Mouse (Mus musculus) megakaryocyte progenitor cell, adult 5-6 weeks (primary cell): ENCODE data around the gene Gm17087. TPM values are rescaled to one million over a fixed set of nuclear protein-coding genes. Genes with fewer than 3 reads are reported as not detected.

ENCODE experiments used
- ATAC-seq: replicated peaks from 2 replicates; pipeline ENCODE4 v1.8.0; 2016; ENCODE audit warnings: mild to moderate bottlenecking, moderate TSS enrichment, inconsistent platforms; ENCODE audit not compliant: poor library complexity
- total RNA-seq, 2 experiments: library from RNA; stranded (forward) in 1 of 2; stranded (reverse) in 1 of 2; fragments of 157-497, 149-512 nt in 1 of 2; fragments of 200-1000 nt in 1 of 2; gene quantifications; 2 replicates each; pipeline versions ENCODE4 v1.2.3 to v1.2.4; 2015 to 2017

The Gm17087 gene
- total RNA-seq (2015) (not detected in 2 replicates), total RNA-seq (2017) (not detected in 2 replicates)

DNA sequence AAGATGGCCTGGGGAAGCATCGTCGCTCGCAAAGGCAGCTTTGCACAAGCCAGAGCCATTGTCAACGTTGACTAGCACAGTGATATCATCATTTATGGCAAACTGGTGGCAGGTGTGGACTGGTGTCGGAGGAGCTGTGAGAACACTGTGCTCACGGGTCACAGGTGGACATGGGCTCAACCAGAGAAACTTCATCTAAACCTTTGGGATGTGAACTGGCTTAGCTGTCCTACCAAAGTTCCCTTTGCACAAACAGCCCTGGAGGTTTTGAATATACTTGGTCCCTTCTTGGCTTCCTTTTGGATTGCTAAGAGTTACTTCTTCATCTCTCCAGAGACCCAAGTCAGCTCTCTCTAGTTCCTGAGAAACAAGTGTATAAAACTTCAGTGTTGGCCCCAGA, at the start of gene Gm17087:
Gene Gm17087 (minus strand): TSS at position 101 of the 400 bp plus-strand sequence.
- no peak for ATAC-seq

DNA sequence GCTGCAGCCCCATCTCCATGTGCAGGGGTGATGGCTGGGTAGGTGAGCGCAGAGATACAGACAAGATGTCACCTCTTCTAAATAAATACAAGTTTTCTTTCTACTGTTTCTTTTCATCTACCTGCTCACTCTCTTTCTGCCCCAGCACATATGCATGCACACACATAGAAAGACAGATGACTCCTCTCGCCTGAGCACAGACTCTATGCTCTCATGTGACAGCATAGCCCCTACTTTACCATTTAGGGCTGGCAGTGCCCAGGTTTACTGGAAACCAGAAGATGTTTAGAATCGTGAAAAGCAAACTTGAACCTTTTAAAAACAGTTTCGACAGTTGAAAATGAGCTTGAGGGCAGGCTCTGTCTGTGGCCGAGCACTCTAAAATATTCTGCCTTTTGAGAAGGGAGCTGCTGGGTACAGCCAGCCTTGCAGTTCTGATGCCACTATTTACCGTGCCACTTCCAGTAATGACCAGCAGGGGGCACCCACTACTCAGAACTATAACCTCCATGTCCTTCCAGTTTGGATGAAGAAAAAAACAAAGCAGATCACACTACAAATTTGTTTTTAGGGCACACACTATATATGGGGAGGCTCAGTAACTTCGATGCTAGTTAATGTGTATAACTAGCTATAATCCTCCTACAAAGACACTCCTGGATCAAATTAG, 47.3 kb upstream of the Gm17087 start:
- ATAC-seq = peak; percentile 89

DNA sequence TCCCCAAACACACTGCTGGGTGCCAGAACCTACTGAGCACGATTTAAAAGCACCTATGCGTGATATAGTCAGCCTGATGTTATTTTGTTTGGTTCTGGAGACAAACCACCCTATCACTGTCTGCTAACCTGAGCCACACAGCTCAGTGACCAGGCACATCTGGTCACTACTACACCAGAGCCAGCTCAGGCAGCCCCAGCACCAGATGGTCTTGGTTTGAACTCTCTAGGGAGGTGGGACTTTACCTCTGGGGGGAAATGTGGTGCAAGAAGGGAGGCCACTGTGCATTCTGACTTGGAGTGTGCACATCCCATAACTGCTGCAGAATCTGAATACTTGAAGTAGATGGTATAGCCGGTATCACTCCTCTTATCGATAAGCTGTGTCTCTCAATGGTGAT, 45.2 kb upstream of the Gm17087 start:
- ATAC-seq = no peak

DNA sequence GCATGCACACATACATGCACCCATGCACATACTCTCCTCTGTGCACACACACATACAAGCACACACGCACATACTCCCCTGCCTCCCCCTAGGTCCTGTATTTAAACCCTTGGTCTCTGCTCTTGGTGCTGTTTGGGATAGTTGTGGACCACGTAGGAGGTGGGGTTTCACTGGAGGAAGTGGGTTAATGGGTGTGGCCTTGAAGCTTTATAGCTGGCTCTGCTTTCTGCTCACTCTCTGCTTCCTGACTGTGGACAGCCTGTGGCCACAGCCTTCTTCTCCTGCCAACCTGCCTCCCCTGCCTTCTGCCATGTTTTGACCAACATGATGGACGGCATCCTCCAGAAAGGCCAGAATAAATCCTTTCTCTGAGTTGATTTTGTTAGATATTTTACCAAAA, 39.9 kb upstream of the Gm17087 start:
- peak; percentile 44 for ATAC-seq

DNA sequence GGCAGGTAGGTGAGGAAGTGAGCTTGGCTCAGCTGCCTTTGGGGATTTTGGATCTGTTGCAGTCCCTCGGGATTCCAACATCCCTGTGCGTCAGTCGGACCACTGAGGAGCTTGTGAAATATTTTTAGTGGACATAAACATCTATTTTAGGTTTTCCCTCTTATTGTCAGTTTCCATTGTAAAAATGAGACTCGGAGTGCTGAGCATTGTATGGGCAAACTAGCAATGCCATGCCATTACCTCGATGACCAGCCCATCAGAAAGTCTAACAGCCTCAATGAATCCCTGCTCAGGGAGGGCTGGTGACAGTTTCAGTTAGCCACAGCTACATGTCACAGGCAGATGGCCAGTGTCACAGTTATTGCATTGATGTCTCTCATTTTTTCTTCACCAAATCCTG, 39.2 kb upstream of the Gm17087 start:
- no peak for ATAC-seq

DNA sequence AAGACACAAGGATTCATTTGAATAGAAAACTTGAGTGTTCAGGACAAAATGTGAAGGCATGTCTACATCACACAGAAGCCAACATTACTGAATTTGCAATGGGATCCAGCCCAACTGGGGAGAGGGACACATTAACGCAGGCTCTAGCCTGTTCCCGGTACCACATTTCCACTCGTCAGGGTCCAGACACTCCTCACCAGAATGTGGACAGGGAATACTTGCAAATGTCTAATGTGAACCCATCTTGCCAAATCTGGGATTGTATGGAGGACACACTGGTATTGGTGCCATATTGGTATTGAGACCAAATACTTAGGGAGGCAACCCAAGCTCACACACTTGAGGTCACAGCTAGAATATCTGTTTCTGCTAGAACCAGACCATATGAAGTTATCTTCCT, 36.2 kb upstream of the Gm17087 start:
- no peak for ATAC-seq

DNA sequence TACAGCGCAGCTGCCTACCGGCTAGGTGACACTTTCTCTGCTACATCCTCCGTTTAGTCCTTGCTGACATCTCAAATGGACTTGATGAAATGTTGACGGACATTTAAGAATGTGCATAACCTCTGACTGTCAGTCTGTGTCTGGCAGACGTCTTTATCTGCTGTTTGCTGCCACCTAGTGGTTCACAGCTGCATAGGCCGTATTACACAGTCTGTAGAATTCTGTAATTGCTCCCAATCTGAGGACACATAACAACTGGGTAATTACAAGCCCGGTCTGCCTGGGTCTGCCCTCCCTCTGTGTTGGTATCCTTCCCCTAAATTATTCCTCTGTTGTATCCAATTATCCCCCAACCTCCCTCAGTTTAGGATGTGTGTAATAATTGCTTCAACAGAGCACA, 31.0 kb upstream of the Gm17087 start:
- ATAC-seq = peak; percentile 93

DNA sequence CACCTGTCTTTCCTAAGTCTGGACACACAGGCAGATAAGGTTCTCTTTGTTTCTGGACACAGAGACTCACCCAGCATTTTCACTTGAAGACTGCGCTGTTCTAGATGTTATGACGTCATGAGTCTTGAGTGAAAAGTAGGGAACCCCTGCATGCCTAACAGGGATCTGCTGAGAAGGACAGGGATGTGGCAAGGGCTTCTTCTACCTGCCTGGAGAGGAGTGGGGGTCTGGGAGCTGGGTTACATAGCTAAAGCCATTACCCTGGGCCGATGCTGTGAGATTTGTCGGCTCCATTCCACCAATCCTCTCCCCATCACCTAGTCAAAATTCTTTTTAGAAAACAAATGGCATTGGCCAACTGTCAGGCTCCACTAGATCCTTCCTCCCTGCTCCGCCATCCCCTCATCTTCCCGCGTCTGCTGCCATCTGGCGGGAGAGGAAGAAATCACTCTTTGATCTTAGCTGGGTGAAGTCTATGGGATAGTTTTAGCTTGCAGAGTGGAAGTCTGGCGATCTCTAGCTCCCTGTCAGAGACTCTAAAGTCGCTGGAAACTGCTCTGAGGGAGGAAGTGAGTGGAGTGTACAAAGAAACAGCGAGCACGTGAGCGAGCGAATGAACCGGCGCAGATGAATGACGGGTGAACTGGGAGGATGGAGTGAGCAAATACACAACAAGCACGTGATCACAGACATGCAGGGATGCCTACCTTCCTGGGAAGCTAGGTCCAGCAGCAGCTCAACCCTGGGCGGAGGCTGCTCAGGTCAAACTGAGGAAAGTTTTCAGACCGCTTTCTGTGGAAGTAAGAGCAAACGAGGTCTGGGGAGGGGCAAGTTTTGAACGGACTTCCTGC, 25.9 kb upstream of the Gm17087 start:
- ATAC-seq = peak; percentile 96

DNA sequence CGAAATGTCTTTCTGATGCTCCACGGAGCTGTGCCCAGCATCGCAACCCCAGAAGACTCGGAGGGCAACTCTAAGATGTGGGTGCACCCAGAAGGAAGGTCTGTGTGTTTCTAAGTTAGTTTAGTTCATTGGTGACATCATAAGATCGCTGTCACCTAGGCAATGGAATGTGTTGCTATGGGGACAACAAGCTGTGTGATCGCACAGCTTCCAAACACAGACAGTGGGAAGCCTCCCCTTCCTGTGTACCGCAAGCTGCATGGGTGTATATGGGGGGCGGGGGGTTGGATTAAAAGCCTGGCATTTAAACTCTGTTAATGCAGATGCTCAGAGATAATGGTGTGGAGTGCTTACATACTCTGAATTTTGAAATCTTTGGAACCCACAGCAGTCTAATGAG, 14.8 kb upstream of the Gm17087 start:
- ATAC-seq = no peak

DNA sequence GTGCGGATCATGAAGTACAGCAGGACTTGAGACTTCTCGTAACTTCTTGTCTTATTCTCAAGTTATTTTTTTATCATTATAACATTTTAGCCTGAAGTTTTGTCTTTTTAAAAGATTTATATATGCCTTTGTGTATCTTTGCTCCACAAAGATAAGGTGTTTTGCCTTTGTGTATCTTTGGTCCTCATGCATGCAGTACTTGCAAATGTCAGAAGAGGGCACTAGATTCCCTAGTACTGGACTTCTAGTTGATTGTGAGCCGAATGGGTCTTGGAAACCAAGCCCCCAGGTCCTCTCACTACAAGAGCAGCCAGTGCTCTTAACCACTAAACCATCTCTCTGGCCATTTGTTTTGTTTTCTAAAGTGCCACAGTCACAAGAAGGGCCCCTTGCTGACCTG, 13.6 kb upstream of the Gm17087 start:
- peak; percentile 65 for ATAC-seq

DNA sequence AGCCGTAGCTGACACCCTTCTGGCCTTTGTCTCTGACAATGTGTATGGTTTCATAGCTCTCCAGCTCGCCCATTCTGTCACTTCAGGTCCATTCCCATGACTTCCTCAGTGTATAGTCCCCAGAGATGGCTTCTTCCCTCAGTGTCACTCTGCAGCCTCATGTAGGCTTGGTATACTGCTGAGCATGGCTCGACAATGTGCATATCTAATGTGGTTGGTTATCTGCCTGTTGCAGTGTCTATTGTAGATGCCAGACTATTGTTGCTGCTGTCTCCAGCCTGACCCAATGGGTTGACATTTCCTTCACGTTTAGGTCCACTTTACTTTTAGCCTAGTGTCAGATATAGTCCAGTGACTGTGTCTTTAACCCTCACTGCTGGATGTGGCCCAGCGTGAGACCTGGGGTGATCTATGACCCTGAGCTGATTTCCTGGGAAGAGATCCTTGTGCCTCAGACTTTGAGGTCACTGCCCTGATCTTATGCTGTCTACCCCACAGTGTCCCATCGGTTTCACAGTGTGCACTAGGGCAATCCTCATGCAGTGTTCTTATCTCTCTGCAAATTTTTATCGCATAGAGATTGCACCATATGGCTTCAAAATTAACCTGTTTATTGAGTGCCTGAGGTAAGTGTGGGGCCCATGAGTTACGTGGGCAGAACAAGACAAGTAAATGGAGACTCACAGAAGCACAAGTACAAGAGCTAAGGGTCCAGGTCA, 7.0 kb upstream of the Gm17087 start:
- ATAC-seq = peak; percentile 95

DNA sequence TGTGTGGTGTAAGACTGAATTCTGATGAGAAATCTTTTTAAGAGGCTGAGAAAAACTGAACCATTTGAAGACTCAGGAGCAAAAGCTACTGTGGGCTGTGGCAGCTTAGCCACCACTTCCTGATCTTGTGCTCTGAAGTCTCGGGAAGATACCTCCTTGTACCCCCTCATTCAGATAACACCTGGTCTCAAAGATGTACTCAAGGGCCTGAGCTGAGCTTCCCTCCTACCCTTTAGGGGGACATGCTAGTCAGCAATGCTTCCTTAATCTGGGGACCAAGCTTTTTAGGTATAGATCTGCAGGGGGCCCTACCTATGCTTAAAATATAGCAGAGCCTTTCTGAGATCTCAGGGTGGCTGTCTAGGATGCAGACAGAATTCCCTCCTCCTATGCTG, 3.9 kb downstream of the Gm17087 start:
- ATAC-seq = no peak

DNA sequence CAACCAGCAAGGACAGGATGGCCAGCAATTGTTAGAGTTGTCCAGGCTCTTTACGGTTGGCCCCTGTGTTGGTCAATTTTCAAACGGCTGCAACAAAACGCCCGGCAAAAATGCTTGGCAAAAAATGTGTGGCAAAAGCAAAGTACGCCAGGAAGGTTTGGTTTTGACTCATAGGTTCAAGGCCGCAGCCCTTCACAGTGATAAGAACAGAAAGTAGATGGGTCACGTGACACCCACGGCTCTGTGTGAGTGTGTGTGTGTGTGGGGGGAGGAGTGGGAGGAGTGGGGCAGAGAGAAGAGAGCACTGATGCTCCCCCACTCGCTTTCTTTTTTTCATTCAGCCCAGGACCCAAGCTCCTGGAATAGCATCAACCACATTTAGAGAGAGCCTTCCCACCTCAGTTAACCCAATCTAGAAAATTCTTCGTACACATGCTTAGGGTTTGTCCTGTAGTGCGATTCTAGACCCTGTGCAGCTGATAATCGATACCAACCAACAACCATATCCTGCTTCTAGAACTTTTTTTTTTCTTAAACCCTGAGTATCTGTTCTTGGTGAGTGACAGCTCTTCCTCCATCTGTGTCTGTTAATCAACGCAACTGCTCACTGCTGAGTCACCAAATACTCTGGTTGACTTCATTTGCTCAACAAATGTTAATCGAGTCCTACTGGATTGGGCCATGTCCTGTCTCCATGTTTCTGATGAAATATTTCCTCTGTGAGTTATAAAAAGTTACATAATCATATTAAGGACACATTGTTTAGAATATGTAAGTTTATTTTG, 4.5 kb downstream of the Gm17087 start:
- ATAC-seq = peak; percentile 76

DNA sequence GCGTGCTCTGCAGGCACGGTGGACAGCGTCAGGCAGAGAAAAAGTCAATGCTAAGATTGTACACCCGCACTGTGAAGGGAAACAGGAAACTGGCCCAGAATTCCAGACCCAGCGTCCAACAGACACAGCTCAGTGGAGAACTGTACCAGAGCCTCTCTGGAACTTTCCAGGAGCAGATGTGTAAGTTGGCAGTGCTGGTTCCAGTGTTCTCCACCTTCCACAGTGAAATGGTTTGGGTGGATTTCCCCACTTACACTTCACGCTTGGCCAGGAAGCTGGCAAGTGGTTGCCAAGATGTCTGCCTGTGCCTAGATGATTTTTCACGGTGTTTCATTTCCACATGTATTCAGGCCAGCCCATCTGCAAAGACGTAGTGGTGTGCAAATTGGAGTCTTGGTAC, 8.8 kb downstream of the Gm17087 start:
- ATAC-seq = no peak

DNA sequence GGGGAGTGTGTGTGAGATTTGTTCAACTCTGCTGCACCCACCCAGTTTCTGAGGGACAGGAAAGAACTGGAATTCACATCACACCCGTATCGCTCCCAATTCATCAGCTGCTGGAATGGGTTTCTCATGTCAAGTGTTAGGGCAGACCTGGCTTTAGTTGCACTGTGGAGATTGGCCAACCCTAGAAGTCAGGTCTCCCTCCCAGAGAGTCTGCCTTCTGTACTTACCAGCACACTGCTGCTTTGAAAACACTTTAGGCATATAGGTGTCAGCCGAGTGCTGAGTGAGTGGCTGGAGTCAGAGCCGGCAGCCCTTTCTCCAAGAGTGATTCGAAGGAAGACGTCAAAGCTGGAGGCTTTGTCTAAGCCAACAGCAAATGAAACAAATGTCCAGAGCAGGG, 10.5 kb downstream of the Gm17087 start:
- ATAC-seq = no peak

DNA sequence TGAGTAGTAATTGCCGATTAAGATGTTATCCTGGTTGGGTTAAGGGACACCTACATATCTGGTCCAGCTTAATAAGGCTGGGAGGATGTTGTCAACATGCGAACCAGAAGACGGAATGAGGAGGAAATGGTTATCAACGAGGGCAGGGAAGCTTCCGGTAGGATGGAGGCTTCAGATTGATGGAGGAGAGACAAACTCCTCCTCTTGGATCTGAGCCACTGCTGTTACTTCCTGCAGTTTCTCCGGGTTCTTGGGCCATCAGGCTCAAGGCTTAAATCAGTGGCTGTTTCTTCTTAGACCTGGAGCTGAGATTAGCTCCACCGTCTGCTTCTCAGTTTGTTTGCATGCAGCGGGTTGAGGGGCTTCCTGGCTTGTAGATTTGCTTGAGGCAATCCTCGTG, 11.0 kb downstream of the Gm17087 start:
- no peak for ATAC-seq

DNA sequence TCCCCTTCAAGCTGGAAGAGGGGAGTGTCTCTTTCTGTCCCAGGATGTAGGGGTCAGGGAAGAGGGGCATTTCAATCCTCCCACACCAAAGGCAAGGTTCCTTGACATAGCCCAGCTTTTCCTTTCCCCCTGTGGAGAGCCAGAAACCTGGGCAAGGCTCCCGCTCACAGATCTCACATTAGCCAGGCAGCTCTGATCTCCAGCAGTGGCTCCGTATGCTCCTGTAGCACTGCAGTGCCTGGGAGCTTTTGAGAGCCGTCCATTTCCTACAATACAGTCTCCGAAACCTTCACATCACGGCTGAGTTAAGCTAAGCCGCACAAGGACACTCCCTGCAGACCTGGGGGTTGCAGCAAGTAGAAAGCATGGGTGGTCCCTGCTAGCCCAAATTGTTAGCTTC, 12.5 kb downstream of the Gm17087 start:
- no peak for ATAC-seq

DNA sequence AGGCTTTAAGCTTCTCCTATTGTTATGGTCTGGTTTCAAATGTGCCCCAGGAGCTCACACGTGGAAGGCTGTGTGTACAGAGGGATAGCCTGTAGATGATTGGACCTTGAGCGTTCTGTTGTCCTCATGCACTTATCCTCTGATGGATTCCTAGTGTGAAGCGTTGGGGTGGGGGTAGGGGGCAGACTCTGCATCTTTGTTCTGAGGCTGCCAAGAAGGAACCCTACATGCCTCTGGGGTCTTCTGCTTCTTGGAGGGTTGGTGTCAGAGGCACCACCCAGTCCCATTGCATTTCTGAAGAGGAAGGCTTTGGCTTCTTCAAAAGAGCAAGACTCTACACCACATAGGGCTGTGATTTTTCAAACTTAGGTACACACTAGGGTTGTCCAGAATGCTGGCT, 13.1 kb downstream of the Gm17087 start:
- no peak for ATAC-seq

DNA sequence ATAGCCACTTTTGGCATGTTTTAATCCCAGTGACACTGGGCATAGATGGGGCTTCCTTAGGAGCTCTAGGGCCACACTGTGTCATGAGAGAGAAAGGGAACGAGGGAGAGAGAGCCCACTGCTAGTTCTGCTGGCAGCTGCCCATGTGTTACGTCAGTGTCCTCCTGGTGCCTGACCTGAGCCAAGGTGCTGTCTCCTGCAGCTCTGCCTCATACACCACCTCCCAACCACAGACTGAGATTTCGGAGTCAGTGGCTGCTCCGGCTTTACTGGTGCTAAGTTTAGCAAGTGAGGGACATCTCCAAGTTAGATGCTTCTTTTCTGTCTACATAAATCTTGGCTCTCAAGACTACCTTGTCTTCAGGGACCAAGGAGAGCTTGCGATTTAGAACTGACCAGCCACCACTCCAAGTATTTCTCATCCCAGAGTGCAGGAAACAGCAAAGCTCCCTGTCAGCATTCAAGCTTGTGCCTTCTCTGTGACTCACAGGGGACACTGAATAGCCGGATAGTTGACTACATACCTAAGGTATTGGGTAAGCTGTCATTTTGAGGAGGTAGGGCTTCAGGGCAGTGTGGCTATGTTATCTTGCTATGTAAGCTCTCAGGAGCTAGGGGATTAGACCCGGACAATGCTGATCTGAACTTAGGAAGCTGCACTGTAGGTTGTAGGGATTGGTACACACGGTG, 14.3 kb downstream of the Gm17087 start:
- no peak for ATAC-seq

DNA sequence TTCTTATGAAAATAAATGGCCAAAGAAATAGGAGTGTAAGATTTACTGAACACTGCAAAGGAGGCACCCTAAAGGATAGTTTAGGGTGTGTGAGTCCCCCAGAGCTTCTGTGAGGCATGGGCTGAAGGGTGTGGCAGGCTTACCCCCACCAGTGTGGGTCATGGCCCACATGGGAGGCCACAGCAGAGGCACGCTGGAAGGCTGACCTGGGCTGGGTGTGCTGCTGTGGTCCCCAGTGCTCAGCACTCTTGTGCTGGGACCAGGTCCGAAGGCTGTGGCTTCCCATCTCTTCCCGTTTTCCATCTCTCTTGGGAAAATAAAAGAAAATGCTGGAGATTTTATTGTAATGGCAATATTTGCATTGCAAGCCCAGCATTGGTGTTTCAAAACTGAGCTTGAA, 15.1 kb downstream of the Gm17087 start:
- ATAC-seq = no peak
